Mouse (Mus musculus) frontal cortex, postnatal 25 days (tissue): ENCODE measurements at regions not wholly inside any gene's neighbourhood (a gene's known extent, or its start where the extent isn't known, plus 50 kb on each side); places are given as distances from the start of the nearest gene placed in this dataset.

Experiments
- DNase-seq, 2 experiments: peaks; one replicate each; pipeline ENCODE4 v3.0.0; 2022; ENCODE audit warnings: low spot score in 2 of 2

GRCm38 (mm10) chr9:43466883-43467282 is 156.2 kb downstream of the Trim29 start:
- DNase-seq = no peak

- DNase-seq = no peak
Measured at GRCm38 (mm10) chr9:43469215-43469614, 158.6 kb downstream of the Trim29 start.

GRCm38 (mm10) chr9:43472231-43472630 is 161.6 kb downstream of the Trim29 start:
- DNase-seq = no peak

GRCm38 (mm10) chr9:43473164-43473563 is 162.5 kb downstream of the Trim29 start:
- DNase-seq = no peak

GRCm38 (mm10) chr9:43473601-43474302 is 163.1 kb downstream of the Trim29 start:
- DNase-seq = no peak

GRCm38 (mm10) chr9:43474303-43474643 is 163.6 kb downstream of the Trim29 start:
- no peak for DNase-seq

- DNase-seq = no peak
Measured at GRCm38 (mm10) chr9:43480826-43481591, 170.4 kb downstream of the Trim29 start.

- DNase-seq = no peak
Measured at GRCm38 (mm10) chr9:43482101-43483090, 171.7 kb downstream of the Trim29 start.

GRCm38 (mm10) chr9:43483195-43483594 is 172.5 kb downstream of the Trim29 start:
- no peak for DNase-seq

- DNase-seq = no peak
Measured at GRCm38 (mm10) chr9:43483906-43484305, 173.3 kb downstream of the Trim29 start.

- no peak for DNase-seq
Measured at GRCm38 (mm10) chr9:43486704-43487103, 176.1 kb downstream of the Trim29 start.

GRCm38 (mm10) chr9:43489205-43489604 is 178.6 kb downstream of the Trim29 start:
- DNase-seq = no peak

- no peak for DNase-seq
Measured at GRCm38 (mm10) chr9:43491024-43491751, 180.5 kb downstream of the Trim29 start.

- DNase-seq = no peak
Measured at GRCm38 (mm10) chr9:43492236-43493000, 181.8 kb downstream of the Trim29 start.

- no peak for DNase-seq
Measured at GRCm38 (mm10) chr9:43498596-43498995, 187.9 kb downstream of the Trim29 start.

GRCm38 (mm10) chr9:43504270-43504932 is 193.8 kb downstream of the Trim29 start:
- no peak for DNase-seq

GRCm38 (mm10) chr9:43505856-43506255 is 195.2 kb downstream of the Trim29 start:
- no peak for DNase-seq

- no peak for DNase-seq
Measured at GRCm38 (mm10) chr9:43506276-43506675, 195.6 kb downstream of the Trim29 start.

- DNase-seq = no peak
Measured at GRCm38 (mm10) chr9:43512806-43513205, 202.2 kb downstream of the Trim29 start.
